Mouse (Mus musculus): ENCODE measurements at regions not wholly inside any gene's neighbourhood (a gene's known extent, or its start where the extent isn't known, plus 50 kb on each side); places are given as distances from the start of the nearest gene placed in this dataset.

GRCm38 (mm10) chr10:117520536-117521314, 108.6 kb upstream of the Cpm start:
- Histone ChIP-seq H3K4me2 (replicated peaks; ENCODE audit: low read depth, low read length, severe bottlenecking) (no peak overlapping the region), H3K36me3 (ENCODE audit: control insufficient read depth, insufficient read depth, low read length) (no peaks in the 10 kb centered on the region), H3K9me3 (ENCODE audit: control insufficient read depth, low read length) (no peaks in the 10 kb centered on the region), H3K27ac (replicated peaks; ENCODE audit: low read depth, low read length) (no peak overlapping the region), H3K9ac (ENCODE audit: low read depth, low read length, severe bottlenecking) (no peak overlapping the region), H3K27me3 (ENCODE audit: control insufficient read depth, insufficient read depth, low read length) (no peaks in the 10 kb centered on the region), H3K4me1 (ENCODE audit: control insufficient read depth, insufficient read depth, low read length) (peaks cover 25% of the 10 kb centered on the region), H3K4me3 (replicated peaks; ENCODE audit: low read length) (no peak overlapping the region)
- no peak for ATAC-seq (ENCODE audit: low FRiP score, low read depth)
- no peak for DNase-seq (ENCODE audit: low spot score)
- TF ChIP-seq POLR2A (IDR thresholded peaks at IDR 0.05; ENCODE audit: borderline replicate concordance, extremely low read depth, insufficient read depth, insufficient read length): no peak
- 82% methylated on average over 8 of the region's 8 CpGs for WGBS

- WGBS: 42% methylated on average over 8 of the region's 8 CpGs
- H3K27me3 ChIP-seq (ENCODE audit: control insufficient read depth, insufficient read depth, low read length): no peaks in the 10 kb centered on the region
- DNase-seq (ENCODE audit: low spot score): no peak
- H3K4me2 ChIP-seq (replicated peaks; ENCODE audit: low read depth, low read length, severe bottlenecking): no peak overlapping the region
- H3K4me3 ChIP-seq (replicated peaks; ENCODE audit: low read length): no peak overlapping the region
- ATAC-seq (ENCODE audit: low FRiP score, low read depth): no peak
- no peaks in the 10 kb centered on the region for H3K36me3 ChIP-seq (ENCODE audit: control insufficient read depth, insufficient read depth, low read length)
- no peak for TF ChIP-seq POLR2A (IDR thresholded peaks at IDR 0.05; ENCODE audit: borderline replicate concordance, extremely low read depth, insufficient read depth, insufficient read length)
- no peak overlapping the region for H3K27ac ChIP-seq (replicated peaks; ENCODE audit: low read depth, low read length)
- no peaks in the 10 kb centered on the region for H3K9me3 ChIP-seq (ENCODE audit: control insufficient read depth, low read length)
- no peak overlapping the region for H3K9ac ChIP-seq (ENCODE audit: low read depth, low read length, severe bottlenecking)
- peaks cover 25% of the 10 kb centered on the region for H3K4me1 ChIP-seq (ENCODE audit: control insufficient read depth, insufficient read depth, low read length)
These were observed 109.4 kb upstream of the Cpm start for GRCm38 (mm10) chr10:117519670-117520535.

GRCm38 (mm10) chr10:117518793-117519669, 110.3 kb upstream of the Cpm start:
- no peak overlapping the region for H3K4me2 ChIP-seq (replicated peaks; ENCODE audit: low read depth, low read length, severe bottlenecking)
- DNase-seq (ENCODE audit: low spot score) (no peak), ATAC-seq (ENCODE audit: low FRiP score, low read depth) (no peak)
- no peak overlapping the region for H3K27ac ChIP-seq (replicated peaks; ENCODE audit: low read depth, low read length)
- no peak overlapping the region for H3K4me3 ChIP-seq (replicated peaks; ENCODE audit: low read length)
- no peaks in the 10 kb centered on the region for H3K27me3 ChIP-seq (ENCODE audit: control insufficient read depth, insufficient read depth, low read length)
- H3K4me1 ChIP-seq (ENCODE audit: control insufficient read depth, insufficient read depth, low read length): peaks cover 25% of the 10 kb centered on the region
- no peak overlapping the region for H3K9ac ChIP-seq (ENCODE audit: low read depth, low read length, severe bottlenecking)
- H3K36me3 ChIP-seq (ENCODE audit: control insufficient read depth, insufficient read depth, low read length): no peaks in the 10 kb centered on the region
- no peaks in the 10 kb centered on the region for H3K9me3 ChIP-seq (ENCODE audit: control insufficient read depth, low read length)
- no peak for TF ChIP-seq POLR2A (IDR thresholded peaks at IDR 0.05; ENCODE audit: borderline replicate concordance, extremely low read depth, insufficient read depth, insufficient read length)
- WGBS: 57% methylated on average over 15 of the region's 15 CpGs

- DNase-seq (ENCODE audit: low spot score): no peak
- H3K27ac ChIP-seq (replicated peaks; ENCODE audit: low read depth, low read length): no peak overlapping the region
These were observed 111.2 kb upstream of the Cpm start for GRCm38 (mm10) chr10:117517800-117518770.

More at GRCm38 (mm10) chr10:117517800-117518770, 111.2 kb upstream of the Cpm start:
- Histone ChIP-seq H3K27me3 (ENCODE audit: control insufficient read depth, insufficient read depth, low read length) (no peaks in the 10 kb centered on the region), H3K9ac (ENCODE audit: low read depth, low read length, severe bottlenecking) (no peak overlapping the region), H3K9me3 (ENCODE audit: control insufficient read depth, low read length) (no peaks in the 10 kb centered on the region), H3K4me2 (replicated peaks; ENCODE audit: low read depth, low read length, severe bottlenecking) (no peak overlapping the region), H3K36me3 (ENCODE audit: control insufficient read depth, insufficient read depth, low read length) (no peaks in the 10 kb centered on the region), H3K4me3 (replicated peaks; ENCODE audit: low read length) (no peak overlapping the region), H3K4me1 (ENCODE audit: control insufficient read depth, insufficient read depth, low read length) (peaks cover 25% of the 10 kb centered on the region)
- no peak for ATAC-seq (ENCODE audit: low FRiP score, low read depth)
- TF ChIP-seq POLR2A (IDR thresholded peaks at IDR 0.05; ENCODE audit: borderline replicate concordance, extremely low read depth, insufficient read depth, insufficient read length): no peak
- 43% methylated on average over 14 of the region's 14 CpGs for WGBS

All from limb, embryonic 14.5 days (tissue).